Mouse (Mus musculus) neural tube, embryonic 13.5 days (tissue): ENCODE results near the gene Usp32. TPM values are rescaled to one million over a fixed set of nuclear protein-coding genes. Genes with fewer than 3 reads are reported as not detected.
"Not testable (repeated sequence)": the region's sequence is repeated elsewhere in the genome, so short reads cannot be mapped to it uniquely, and the experiment has no call there.

Experiments used
- ATAC-seq: fragments of 200-750 bp; cut with Nextera tagmentation; 2 replicates; pipeline ENCODE4 v1.8.0; 2017; ENCODE audit warnings: low read depth, mild to moderate bottlenecking, moderate TSS enrichment, moderate library complexity
- H3K27ac ChIP-seq: fragments of 300-500 bp; sonication (generic); replicated peaks from 2 replicates; pipeline ENCODE4 v1.5.1; 2015; ENCODE audit warnings: moderate library complexity, mild to moderate bottlenecking, inconsistent platforms
- H3K27me3 ChIP-seq: fragments of 300-500 bp; sonication (generic); 2 replicates; pipeline ENCODE4 v1.6.1; 2015; ENCODE audit warnings: mild to moderate bottlenecking, inconsistent platforms
- H3K36me3 ChIP-seq: fragments of 300-500 bp; sonication (generic); 2 replicates; pipeline ENCODE4 v1.6.1; 2015; ENCODE audit warnings: mild to moderate bottlenecking, inconsistent platforms
- H3K4me1 ChIP-seq: fragments of 300-500 bp; sonication (generic); replicated peaks from 2 replicates; pipeline ENCODE4 v1.6.1; 2015; ENCODE audit warnings: inconsistent platforms
- H3K4me2 ChIP-seq: fragments of 300-500 bp; sonication (generic); 2 replicates; pipeline ENCODE4 v1.6.1; 2015; ENCODE audit warnings: inconsistent platforms, mild to moderate bottlenecking, moderate library complexity
- H3K4me3 ChIP-seq: fragments of 300-500 bp; sonication (generic); 2 replicates; pipeline ENCODE4 v1.5.1; 2015; ENCODE audit warnings: mild to moderate bottlenecking, inconsistent platforms
- H3K9ac ChIP-seq: fragments of 300-500 bp; sonication (generic); 2 replicates; pipeline ENCODE4 v1.6.1; 2015; ENCODE audit warnings: moderate library complexity, mild to moderate bottlenecking, inconsistent platforms
- H3K9me3 ChIP-seq: fragments of 300-500 bp; sonication (generic); 2 replicates; pipeline ENCODE4 v1.6.1; 2016; ENCODE audit warnings: inconsistent platforms
- WGBS: fragments of 180-500 bp; shearing (Covaris S2); methylation state at CpG from one replicate; pipeline ENCODE4 v1.1.7; 2015; 5-methylcytosine and 5-hydroxymethylcytosine counted together
- polyA plus RNA-seq: library from polyadenylated mRNA; unstranded; fragments of >200 nt; fragmentation: Nextera tagmentation; extraction: Ambion mirVana; gene quantifications from 2 replicates; pipeline ENCODE4 v1.2.1, GENCODE M21; 2015

The Usp32 gene
- polyA plus RNA-seq, 1 experiment from 2014 or later = 11.6 TPM

DNA sequence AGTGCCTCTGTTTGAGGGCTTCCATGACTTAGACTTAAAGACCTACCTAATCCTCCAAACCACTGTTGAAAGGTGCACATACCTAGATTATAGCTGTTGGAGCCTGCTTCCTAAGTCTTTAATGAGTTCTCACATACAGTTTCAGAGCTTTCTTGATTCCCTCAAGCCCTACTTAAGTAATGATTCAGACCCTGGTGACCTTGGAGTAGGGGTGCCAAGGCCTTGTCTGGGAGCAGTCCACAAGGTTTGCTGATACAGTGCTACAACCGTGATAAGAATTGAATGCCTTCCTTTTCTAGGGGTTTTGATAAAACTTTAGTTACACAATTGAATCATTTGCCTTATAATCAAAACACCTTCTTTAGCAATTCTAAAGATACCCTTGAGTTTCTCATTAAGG is 27.5 kb upstream of the Usp32 start:
- no peaks in the 10 kb centered on the region for H3K27me3 ChIP-seq
- 78% methylated on average over 1 of the region's 1 CpGs for WGBS
- no peak overlapping the region for H3K9ac ChIP-seq
- no peak for ATAC-seq
- no peak overlapping the region for H3K4me2 ChIP-seq
- no peak overlapping the region for H3K4me3 ChIP-seq
- no peaks in the 10 kb centered on the region for H3K36me3 ChIP-seq
- no peaks in the 10 kb centered on the region for H3K9me3 ChIP-seq
- no peak overlapping the region for H3K27ac ChIP-seq
- H3K4me1 ChIP-seq = peaks cover 11% of the 10 kb centered on the region; the same call in 1 of the 2 replicates

- Histone ChIP-seq H3K27me3 (no peaks in the 10 kb centered on the region), H3K27ac (no peak overlapping the region), H3K4me2 (no peak overlapping the region), H3K9me3 (no peaks in the 10 kb centered on the region), H3K9ac (no peak overlapping the region), H3K4me3 (no peak overlapping the region), H3K36me3 (no peaks in the 10 kb centered on the region), H3K4me1 (no peaks in the 10 kb centered on the region)
- no peak for ATAC-seq
These were observed 24.4 kb upstream of the Usp32 start for GRCm38 (mm10) chr11:85164371-85164770.

DNA sequence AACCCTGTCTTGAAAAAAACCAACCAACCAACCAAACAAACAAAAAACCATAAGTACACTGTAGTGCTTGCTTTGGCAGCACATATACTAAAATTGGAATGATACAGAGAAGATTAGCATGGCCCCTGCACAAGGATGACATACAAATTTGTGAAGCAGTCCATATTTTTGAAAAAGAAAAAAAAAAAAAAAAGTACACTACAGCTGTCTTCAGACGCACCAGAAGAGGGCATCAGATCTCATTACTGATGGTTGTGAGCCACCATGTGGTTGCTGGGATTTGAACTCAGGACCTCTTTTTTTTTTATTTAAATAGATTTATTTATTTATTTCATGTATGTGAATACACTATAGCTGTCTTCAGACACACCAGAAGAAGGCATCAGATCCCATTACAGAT is 23.1 kb upstream of the Usp32 start:
- not testable (repeated sequence) for H3K27ac ChIP-seq, ATAC-seq, H3K4me2 ChIP-seq, H3K9me3 ChIP-seq, H3K4me3 ChIP-seq, H3K36me3 ChIP-seq, H3K9ac ChIP-seq, H3K4me1 ChIP-seq, H3K27me3 ChIP-seq
- 90% methylated on average over 1 of the region's 1 CpGs for WGBS

DNA sequence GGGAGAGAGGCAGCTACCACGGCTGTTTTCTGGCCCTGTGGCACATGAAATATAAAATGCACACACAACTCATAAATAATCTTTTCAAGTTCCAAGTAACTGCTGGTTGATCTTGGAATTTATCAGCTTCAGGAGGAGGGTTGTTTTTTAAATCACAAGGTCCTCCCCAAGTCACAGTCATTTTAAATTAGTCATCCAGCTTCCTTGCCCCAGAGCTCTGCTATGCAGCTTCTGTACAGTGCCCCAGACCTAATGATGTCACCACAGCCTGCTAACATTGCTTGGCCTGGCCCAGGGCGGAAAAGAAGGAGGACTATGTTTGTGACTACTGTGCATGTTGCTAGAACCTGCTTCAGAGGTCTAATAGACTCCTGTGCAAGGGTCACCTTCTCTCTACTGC is 17.3 kb upstream of the Usp32 start:
- H3K4me3 ChIP-seq = no peak overlapping the region
- ATAC-seq = no peak

DNA sequence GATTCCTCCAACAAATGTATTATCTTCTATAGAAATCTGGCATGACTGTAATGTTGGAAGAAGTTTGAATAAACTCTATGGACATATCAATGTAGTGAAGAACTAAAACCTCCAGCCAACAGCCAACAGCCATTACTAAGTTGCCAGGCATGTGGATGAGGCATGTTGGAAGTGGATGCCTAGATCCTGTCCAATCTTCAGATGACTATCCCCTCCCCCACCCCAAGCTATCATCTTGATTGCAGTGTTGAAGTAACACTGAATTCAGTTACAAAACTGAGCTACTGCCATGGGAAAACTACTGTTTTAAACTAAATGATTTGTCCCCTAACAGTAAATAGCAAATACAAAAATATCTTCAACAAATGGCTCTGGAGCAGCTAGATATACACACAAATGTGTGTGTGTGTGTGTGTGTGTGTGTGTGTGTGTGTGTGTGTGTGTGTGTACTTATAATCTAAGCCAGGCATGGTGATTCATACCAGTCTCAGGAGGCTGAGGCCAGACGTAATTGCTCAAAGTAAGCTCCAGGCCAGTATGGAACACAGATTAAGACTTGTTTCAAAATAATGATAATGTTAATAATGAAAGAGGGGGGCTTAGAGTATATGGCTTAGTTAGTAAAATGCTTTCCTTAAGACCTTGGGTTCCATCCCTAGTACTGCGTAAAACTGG is 12.4 kb upstream of the Usp32 start:
- Histone ChIP-seq H3K9ac (no peak overlapping the region), H3K27me3 (no peaks in the 10 kb centered on the region), H3K27ac (no peak overlapping the region), H3K4me2 (no peak overlapping the region), H3K36me3 (no peaks in the 10 kb centered on the region), H3K4me1 (no peaks in the 10 kb centered on the region), H3K4me3 (no peak overlapping the region), H3K9me3 (no peaks in the 10 kb centered on the region)
- 91% methylated on average over 2 of the region's 2 CpGs for WGBS
- ATAC-seq = no peak

More for the DNA sequence above, 17.3 kb upstream of the Usp32 start:
- H3K9me3 ChIP-seq = no peaks in the 10 kb centered on the region
- WGBS = 66% methylated on average over 2 of the region's 2 CpGs
- no peaks in the 10 kb centered on the region for H3K36me3 ChIP-seq
- no peaks in the 10 kb centered on the region for H3K4me1 ChIP-seq
- no peak overlapping the region for H3K4me2 ChIP-seq
- no peak overlapping the region for H3K9ac ChIP-seq
- H3K27me3 ChIP-seq = no peaks in the 10 kb centered on the region
- no peak overlapping the region for H3K27ac ChIP-seq

- ATAC-seq = no peak
- peaks cover 23% of the 10 kb centered on the region for H3K4me1 ChIP-seq
- H3K4me2 ChIP-seq = peak overlapping the region; percentile 75
- under 1% methylated on average over 17 of the region's 17 CpGs for WGBS
- H3K9me3 ChIP-seq = no peaks in the 10 kb centered on the region
- peak overlapping the region; percentile 74 for H3K4me3 ChIP-seq
- H3K27me3 ChIP-seq = no peaks in the 10 kb centered on the region
- no peaks in the 10 kb centered on the region for H3K36me3 ChIP-seq
- peak overlapping the region; percentile 91 for H3K9ac ChIP-seq
- peak overlapping the region; percentile 94 for H3K27ac ChIP-seq
These were observed 1.0 kb downstream of the Usp32 start for GRCm38 (mm10) chr11:85138776-85139474.

- H3K9me3 ChIP-seq = no peaks in the 10 kb centered on the region
- no peaks in the 10 kb centered on the region for H3K36me3 ChIP-seq
- no peak for ATAC-seq
- H3K9ac ChIP-seq = no peak overlapping the region
- no peak overlapping the region for H3K27ac ChIP-seq
- H3K4me2 ChIP-seq = no peak overlapping the region
- no peaks in the 10 kb centered on the region for H3K27me3 ChIP-seq
- H3K4me3 ChIP-seq = no peak overlapping the region
- WGBS = 82% methylated on average over 2 of the region's 2 CpGs
- no peaks in the 10 kb centered on the region; the same call in 1 of the 2 replicates for H3K4me1 ChIP-seq
These were observed 8.4 kb downstream of the Usp32 start for GRCm38 (mm10) chr11:85131542-85131941.

- no peaks in the 10 kb centered on the region for H3K9me3 ChIP-seq
- H3K9ac ChIP-seq = no peak overlapping the region
- no peaks in the 10 kb centered on the region for H3K36me3 ChIP-seq
- ATAC-seq = no peak
- no peaks in the 10 kb centered on the region for H3K27me3 ChIP-seq
- no peak overlapping the region for H3K4me2 ChIP-seq
- WGBS = 97% methylated on average over 1 of the region's 1 CpGs
- H3K27ac ChIP-seq = no peak overlapping the region
- H3K4me3 ChIP-seq = no peak overlapping the region
- no peaks in the 10 kb centered on the region; the same call in 1 of the 2 replicates for H3K4me1 ChIP-seq
These were observed 11.1 kb downstream of the Usp32 start for GRCm38 (mm10) chr11:85128883-85129282.

DNA sequence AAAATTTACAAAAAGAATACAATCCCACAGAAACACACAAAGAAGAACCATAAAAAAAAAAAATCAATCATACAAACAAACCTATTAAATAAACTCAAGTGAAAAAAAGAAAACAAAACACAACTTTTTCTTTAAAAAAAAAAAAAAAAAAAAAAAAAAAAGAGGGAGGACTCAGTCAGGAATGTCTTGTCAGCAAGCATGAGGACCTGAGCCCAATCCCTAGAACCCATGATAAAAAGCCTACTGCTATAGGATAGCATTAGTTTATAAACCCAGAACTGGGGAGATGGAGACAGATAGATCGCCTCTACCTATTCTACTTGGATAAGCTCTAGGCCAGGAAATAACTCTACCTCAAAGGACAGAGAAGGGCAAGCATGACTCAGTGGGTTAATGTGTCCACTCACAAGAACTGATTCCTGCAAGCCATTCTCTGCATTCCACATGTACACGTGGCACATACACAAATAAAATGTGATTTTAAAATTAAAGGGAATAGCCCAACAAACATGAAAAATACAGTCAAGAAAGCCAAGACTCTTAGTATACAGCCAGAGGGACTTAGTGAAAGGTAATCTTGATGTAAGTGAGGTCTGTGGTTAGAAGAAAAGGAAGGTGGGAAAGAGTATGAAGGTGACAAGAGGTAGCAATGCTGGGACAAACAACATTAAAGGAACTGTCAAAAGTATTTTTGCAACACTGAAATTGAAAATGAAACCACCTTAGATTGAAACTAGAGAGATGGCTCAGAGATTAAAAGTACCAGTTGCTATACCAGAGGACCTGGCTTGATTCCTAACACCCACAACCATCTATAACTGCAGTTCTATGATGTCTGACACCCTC is 13.5 kb downstream of the Usp32 start:
- Histone ChIP-seq H3K27ac (no peak overlapping the region), H3K36me3 (no peaks in the 10 kb centered on the region), H3K27me3 (no peaks in the 10 kb centered on the region), H3K4me1 (no peaks in the 10 kb centered on the region), H3K4me2 (no peak overlapping the region), H3K9me3 (no peaks in the 10 kb centered on the region), H3K4me3 (no peak overlapping the region), H3K9ac (no peak overlapping the region)
- ATAC-seq = no peak
- 94% methylated on average over 2 of the region's 2 CpGs for WGBS

DNA sequence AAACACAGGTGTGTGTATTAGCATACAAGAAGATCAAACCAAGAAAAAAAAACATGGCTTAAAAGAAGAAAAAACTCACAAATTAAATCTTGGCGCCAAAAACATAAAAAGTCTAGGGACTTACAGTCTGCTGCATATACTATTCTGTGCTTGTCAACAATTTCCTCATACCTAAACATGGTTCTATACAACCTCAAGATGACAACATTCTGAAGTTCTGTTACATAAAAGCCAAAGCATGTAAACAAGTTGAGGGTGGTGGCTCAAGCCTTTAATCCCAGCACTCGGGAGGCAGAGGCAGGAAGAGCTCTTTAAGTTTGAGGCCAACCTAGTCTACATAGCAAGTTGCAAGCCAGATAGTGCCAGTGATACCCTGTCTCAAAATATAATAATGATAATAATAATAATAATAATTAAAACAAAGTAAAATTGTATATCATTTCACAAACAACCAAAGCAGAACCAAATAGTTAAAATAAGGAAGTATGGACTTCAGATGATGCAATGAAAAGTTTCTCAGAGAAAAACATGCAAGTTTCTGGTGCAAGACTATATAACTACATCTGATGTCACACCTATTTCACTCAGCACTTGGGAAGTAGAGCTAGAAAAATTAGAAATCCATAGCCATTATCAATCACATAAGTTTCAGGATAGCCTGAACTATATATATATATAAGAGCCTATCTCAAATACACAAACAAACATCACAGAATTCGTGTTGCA is 16.5 kb downstream of the Usp32 start:
- no peak for ATAC-seq
- Histone ChIP-seq H3K4me3 (no peak overlapping the region), H3K27ac (no peak overlapping the region), H3K4me1 (no peaks in the 10 kb centered on the region), H3K9ac (no peak overlapping the region), H3K9me3 (no peaks in the 10 kb centered on the region), H3K4me2 (no peak overlapping the region), H3K36me3 (no peaks in the 10 kb centered on the region), H3K27me3 (no peaks in the 10 kb centered on the region)
- 91% methylated on average over 3 of the region's 3 CpGs for WGBS

DNA sequence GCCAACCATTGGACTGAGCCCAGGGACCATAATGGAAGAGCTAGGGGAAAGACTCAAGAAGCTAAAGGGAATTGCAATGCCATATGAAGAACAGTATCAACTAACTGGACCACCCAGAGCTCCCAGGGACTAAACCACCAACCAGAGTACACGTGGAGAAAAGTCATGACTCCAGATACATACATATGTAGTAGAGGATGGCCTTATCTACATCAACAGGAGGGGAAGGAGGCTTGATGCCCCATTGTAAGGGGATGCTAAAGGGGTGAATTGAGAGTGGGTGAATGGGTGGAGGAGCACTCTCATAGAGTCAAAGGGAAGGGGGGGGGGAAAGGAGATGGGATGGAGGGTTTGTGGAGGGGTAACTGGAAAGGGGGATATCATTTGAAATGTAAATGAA is 17.9 kb downstream of the Usp32 start:
- 93% methylated on average over 1 of the region's 1 CpGs for WGBS
- H3K4me3 ChIP-seq = no peak overlapping the region

DNA sequence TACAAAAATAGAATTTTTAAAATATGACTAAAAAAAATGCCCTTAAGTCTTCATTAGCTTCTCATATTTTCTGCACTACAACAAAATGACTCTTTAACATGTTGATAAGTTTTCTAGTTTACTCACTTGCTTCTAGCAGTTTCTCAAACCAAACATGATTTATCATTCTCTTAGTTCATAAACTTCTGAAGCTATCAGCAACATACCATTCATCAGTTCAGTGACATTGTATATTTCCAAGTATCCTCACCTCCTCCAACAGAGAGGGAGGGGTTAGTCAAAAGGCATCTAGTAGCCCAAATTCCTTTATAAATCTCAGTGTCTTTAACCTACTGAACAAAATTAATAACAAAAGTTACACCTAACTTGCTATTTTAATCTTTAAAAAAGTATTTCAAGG is 22.8 kb downstream of the Usp32 start:
- ATAC-seq = no peak
- no peaks in the 10 kb centered on the region for H3K27me3 ChIP-seq
- H3K36me3 ChIP-seq = no peaks in the 10 kb centered on the region
- no peak overlapping the region for H3K4me2 ChIP-seq
- no peaks in the 10 kb centered on the region for H3K9me3 ChIP-seq
- H3K4me1 ChIP-seq = no peaks in the 10 kb centered on the region
- H3K9ac ChIP-seq = no peak overlapping the region
- no peak overlapping the region for H3K27ac ChIP-seq
- H3K4me3 ChIP-seq = no peak overlapping the region

More for the DNA sequence above, 17.9 kb downstream of the Usp32 start:
- no peaks in the 10 kb centered on the region for H3K9me3 ChIP-seq
- no peak for ATAC-seq
- no peak overlapping the region for H3K9ac ChIP-seq
- no peak overlapping the region for H3K27ac ChIP-seq
- no peaks in the 10 kb centered on the region for H3K36me3 ChIP-seq
- H3K4me1 ChIP-seq = no peaks in the 10 kb centered on the region
- no peak overlapping the region for H3K4me2 ChIP-seq
- no peaks in the 10 kb centered on the region for H3K27me3 ChIP-seq
